ENCODE assay signal across 8 mouse cellular contexts in genomic region chr1:172126376-172127347, GRCm38 (mm10). TPM values are rescaled to one million over a fixed set of nuclear protein-coding genes. Genes with fewer than 3 reads are reported as not detected.
A peak's percentile ranks its signal among the peaks of the same experiment; 100 is the strongest.
DNase-seq lines count a peak whose midpoint lies in the region; ATAC-seq lines count a peak whose summit lies in the region.

Gene Pex19, plus strand, starts transcription at chr1:172126755.

- H3K4me3 ChIP-seq in erythroblast, embryonic 14.5 days (replicated peaks), result peak within 1 kb of the TSS; percentile 95
- H3K4me3 ChIP-seq in heart, embryonic 11.5 days (ENCODE audit: low read depth, low read length), result peak within 1 kb of the TSS; percentile 79
- peak within 1 kb of the TSS; percentile 87 for H3K4me3 ChIP-seq in kidney, embryonic 16.5 days (ENCODE audit: low read length)

- DNase-seq in brain, embryonic 18.5 days (ENCODE audit: low read depth, low spot score), result peak; percentile 87
- DNase-seq in liver, result peak; percentile 94
- DNase-seq in spleen, postnatal 36 days (ENCODE audit: low spot score in 2 of 2), result peak; percentile 65 to 73

- 1% methylated on average over 42 of the region's 42 CpGs for WGBS in heart, embryonic 11.5 days (ENCODE audit: insufficient replicate concordance)
- under 1% methylated on average over 42 of the region's 42 CpGs for WGBS in kidney, embryonic 16.5 days

- peak within 1 kb of the TSS; percentile 88 for H3K9ac ChIP-seq in heart, embryonic 11.5 days (ENCODE audit: low read depth, low read length)
- H3K9ac ChIP-seq in kidney, embryonic 16.5 days (replicated peaks; ENCODE audit: low read length), result peak within 1 kb of the TSS; percentile 82

- H3K36me3 ChIP-seq in erythroblast, embryonic 14.5 days (ENCODE audit: control insufficient read depth), result peaks cover 47% of the 10 kb centered on the region
- H3K36me3 ChIP-seq in heart, embryonic 11.5 days (ENCODE audit: control insufficient read depth, insufficient read depth, low read length), result peaks cover 27% of the 10 kb centered on the region
- peaks cover 48% of the 10 kb centered on the region for H3K36me3 ChIP-seq in kidney, embryonic 16.5 days (ENCODE audit: insufficient read depth, low read length)

- ATAC-seq in CD4-positive, CD25-positive, alpha-beta regulatory T cell, adult 4 months, result peak; percentile 94
- peak; percentile 91 for ATAC-seq in heart, embryonic 11.5 days (replicated peaks; ENCODE audit: insufficient number of reproducible peaks, low FRiP score, low TSS enrichment)
- peak; percentile 96 for ATAC-seq in kidney, embryonic 16.5 days (ENCODE audit: low FRiP score, low TSS enrichment)
- ATAC-seq in monocyte, adult 5-6 weeks (replicated peaks; ENCODE audit: insufficient number of reproducible peaks, low FRiP score, low TSS enrichment, poor library complexity, severe bottlenecking), result peak; percentile 89

- peak within 1 kb of the TSS; percentile 84 for H3K4me2 ChIP-seq in heart, embryonic 11.5 days
- H3K4me2 ChIP-seq in kidney, embryonic 16.5 days (replicated peaks; ENCODE audit: low read depth, low read length), result peak within 1 kb of the TSS; percentile 84

- no peak within 1 kb of the TSS for H3K27ac ChIP-seq in heart, embryonic 11.5 days (ENCODE audit: low read depth, low read length)
- peak within 1 kb of the TSS; percentile 31; the same call in 1 of the 2 replicates for H3K27ac ChIP-seq in kidney, embryonic 16.5 days (ENCODE audit: low read length)

- H3K9me3 ChIP-seq in erythroblast, embryonic 14.5 days (ENCODE audit: control insufficient read depth, low read length), result no peaks in the 10 kb centered on the region
- H3K9me3 ChIP-seq in heart, embryonic 11.5 days (replicated peaks; ENCODE audit: control insufficient read depth, low read length), result no peaks in the 10 kb centered on the region
- no peaks in the 10 kb centered on the region for H3K9me3 ChIP-seq in kidney, embryonic 16.5 days (ENCODE audit: low read length)

- no peaks in the 10 kb centered on the region for H3K27me3 ChIP-seq in erythroblast, embryonic 14.5 days (ENCODE audit: control insufficient read depth)
- H3K27me3 ChIP-seq in heart, embryonic 11.5 days (ENCODE audit: control insufficient read depth, insufficient read depth, low read length), result no peaks in the 10 kb centered on the region
- H3K27me3 ChIP-seq in kidney, embryonic 16.5 days (ENCODE audit: insufficient read depth, low read length), result no peaks in the 10 kb centered on the region

- H3K4me1 ChIP-seq in erythroblast, embryonic 14.5 days (ENCODE audit: control insufficient read depth), result peaks cover 17% of the 10 kb centered on the region
- peaks cover 8% of the 10 kb centered on the region for H3K4me1 ChIP-seq in heart, embryonic 11.5 days (ENCODE audit: control insufficient read depth, insufficient read depth, low read length)
- H3K4me1 ChIP-seq in kidney, embryonic 16.5 days (ENCODE audit: insufficient read depth, low read length), result peaks cover 9% of the 10 kb centered on the region

RNA-seq across cellular contexts. Expression of gene Pex19, which starts in this region (rescaled TPM):
- polyA plus RNA-seq in CD4-positive, CD25-positive, alpha-beta regulatory T cell, adult 4 months (2017; shearing (Covaris generic)), result 100 to 1,000 TPM in 1 of 2 experiments, 10 to 100 TPM in 1; 82.9 to 122 TPM
- polyA plus RNA-seq in erythroblast, embryonic 14.5 days (2012), result 1.4 and 2.0 TPM in 2 replicates
- polyA plus RNA-seq in heart, embryonic 11.5 days (2014; fragmentation: Nextera tagmentation; extraction: Ambion mirVana), result 120 and 139 TPM in 2 replicates
- polyA plus RNA-seq in kidney, embryonic 16.5 days (2015; fragmentation: Nextera tagmentation; extraction: Ambion mirVana), result 170 and 172 TPM in 2 replicates
- total RNA-seq in monocyte, adult 5-6 weeks (2017), result 42.1 to 57.3 TPM (median 52.1 TPM) in 3 replicates

Comparison
In these comparisons a context has a peak if more than half of its experiments do, and no peak if none do; other contexts are left out.
1. RNA of gene Pex19 (polyA plus RNA-seq): 170 to 172 TPM in kidney, embryonic 16.5 days, 82.9 to 122 TPM in CD4-positive, CD25-positive, alpha-beta regulatory T cell, adult 4 months and 120 to 139 TPM in heart, embryonic 11.5 days; 1.4 to 2.0 TPM in erythroblast, embryonic 14.5 days; every median in the first group is over 10 times any median in the second.
2. Peak in every context shown above with its lines, with median percentiles within 50 percentile points of each other: ATAC-seq, DNase-seq and H3K4me3 ChIP-seq.